19 mouse cellular contexts compared by ENCODE assay signal in the genomic region with DNA sequence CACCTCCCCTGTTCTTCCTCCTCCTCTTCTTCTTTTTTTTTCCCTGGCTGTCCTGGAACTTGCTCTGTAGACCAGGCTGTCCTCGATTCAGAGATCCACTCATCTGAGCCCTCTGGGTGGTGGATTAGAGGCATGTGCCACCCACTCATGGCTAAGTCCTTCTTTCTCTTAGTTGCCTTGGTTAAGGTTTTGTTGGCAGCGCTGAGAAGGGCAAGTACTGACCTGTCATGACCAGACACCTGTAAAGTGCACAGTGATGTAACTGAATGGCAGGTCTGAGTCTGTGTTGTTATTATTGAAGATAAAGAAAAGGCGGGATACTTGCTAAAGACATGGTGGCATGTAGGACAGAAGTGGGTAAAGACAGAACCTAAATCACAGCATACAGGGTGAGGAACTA. TPM values are rescaled to one million over a fixed set of nuclear protein-coding genes. Genes with fewer than 3 reads are reported as not detected.
"Had no signal": no experiment of that assay in that cellular context is flagged by ENCODE, and none has a peak within 500 bp of the region (broad histone marks: within the 10 kb centered on the region; RNA-seq: fewer than 3 reads in every experiment).

No protein-coding gene starts in this region.

- DNase-seq: left cerebral cortex, postnatal 4 days; liver; liver, embryonic 13.5 days; liver, postnatal 0 days; lung, adult 18-20 months; lung, adult 2 months; lung, embryonic 14.5 days; lung, postnatal 14 days; lung, postnatal 36 days; lung, postnatal 4 days; midbrain, embryonic 14.5 days had no signal

RNA-seq across cellular contexts. Expression of gene Hhipl2, which starts 14.6 kb away (rescaled TPM):
- total RNA-seq: megakaryocyte progenitor cell, adult 5-6 weeks; megakaryocyte, adult 5-6 weeks; megakaryocyte-erythroid progenitor cell, adult 5-6 weeks; monocyte, adult 5-6 weeks had no signal
- polyA plus RNA-seq: liver, embryonic 13.5 days; liver, embryonic 15.5 days; liver, embryonic 16.5 days; liver, postnatal 0 days; lung, embryonic 16.5 days; macrophage had no signal
